Mouse (Mus musculus) cortical plate, adult 2 months (tissue): Measurements from ENCODE around the gene Zfp473. TPM values are rescaled to one million over a fixed set of nuclear protein-coding genes. Genes with fewer than 3 reads are reported as not detected.
A peak's percentile ranks its signal among the peaks of the same experiment; 100 is the strongest.

Experiments used
- H3K27ac ChIP-seq: fragments of 200-500 bp; 2 replicates; pipeline ENCODE4 v1.5.1; 2012; ENCODE audit warnings: low read length, control low read depth, inconsistent platforms; ENCODE audit not compliant: insufficient read depth
- H3K4me1 ChIP-seq: fragments of 200-500 bp; 2 replicates; pipeline ENCODE4 v1.6.1; 2011; ENCODE audit warnings: low read length; ENCODE audit not compliant: control insufficient read depth, insufficient read depth
- H3K4me3 ChIP-seq: fragments of 200-500 bp; 2 replicates; pipeline ENCODE4 v1.5.1; 2011; ENCODE audit warnings: mild to moderate bottlenecking, low read length, control low read depth; ENCODE audit not compliant: insufficient read depth
- CTCF ChIP-seq: fragments of 200-500 bp; IDR thresholded peaks from 2 replicates; pipeline ENCODE4 v1.5.1; 2011; ENCODE audit warnings: mild to moderate bottlenecking, control low read depth, low read length; ENCODE audit not compliant: insufficient read depth; ENCODE audit errors: extremely low read depth
- POLR2A ChIP-seq: fragments of 200-500 bp; IDR thresholded peaks from 2 replicates; pipeline ENCODE4 v1.6.1; 2011; ENCODE audit warnings: mild to moderate bottlenecking, low read length, control low read depth; ENCODE audit not compliant: insufficient read depth; ENCODE audit errors: extremely low read depth
- polyA plus RNA-seq: library from polyadenylated mRNA; depleted of rRNA; stranded (reverse); fragments of >200 nt; gene quantifications from 2 replicates; pipeline ENCODE4 v1.2.3, GENCODE M21; 2012

Zfp473 gene
- polyA plus RNA-seq, 1 experiment = 0.40 TPM

DNA sequence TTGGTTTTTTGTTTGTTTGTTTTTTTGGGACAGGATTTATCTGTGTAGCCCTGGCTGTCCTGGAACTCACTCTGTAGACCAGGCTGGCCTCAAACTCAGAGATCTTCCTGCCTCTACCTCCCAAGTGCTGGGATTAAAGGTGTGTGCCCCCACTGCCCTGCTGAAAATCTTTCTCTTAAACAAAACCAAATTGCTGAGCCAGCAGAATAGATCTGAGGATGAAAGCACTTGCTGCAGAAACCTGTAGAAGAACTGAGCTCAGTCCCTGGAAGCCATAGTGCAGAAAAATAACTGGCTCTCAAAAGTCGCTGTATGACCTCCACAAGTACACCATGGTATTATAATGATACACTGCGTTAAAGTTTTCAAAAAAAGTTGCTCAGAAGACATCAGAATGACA, 6.3 kb upstream of the Zfp473 start:
- no peaks in the 10 kb centered on the region for H3K4me1 ChIP-seq
- TF ChIP-seq CTCF (no peak), POLR2A (no peak)
- H3K27ac ChIP-seq = no peak overlapping the region
- no peak overlapping the region for H3K4me3 ChIP-seq

DNA sequence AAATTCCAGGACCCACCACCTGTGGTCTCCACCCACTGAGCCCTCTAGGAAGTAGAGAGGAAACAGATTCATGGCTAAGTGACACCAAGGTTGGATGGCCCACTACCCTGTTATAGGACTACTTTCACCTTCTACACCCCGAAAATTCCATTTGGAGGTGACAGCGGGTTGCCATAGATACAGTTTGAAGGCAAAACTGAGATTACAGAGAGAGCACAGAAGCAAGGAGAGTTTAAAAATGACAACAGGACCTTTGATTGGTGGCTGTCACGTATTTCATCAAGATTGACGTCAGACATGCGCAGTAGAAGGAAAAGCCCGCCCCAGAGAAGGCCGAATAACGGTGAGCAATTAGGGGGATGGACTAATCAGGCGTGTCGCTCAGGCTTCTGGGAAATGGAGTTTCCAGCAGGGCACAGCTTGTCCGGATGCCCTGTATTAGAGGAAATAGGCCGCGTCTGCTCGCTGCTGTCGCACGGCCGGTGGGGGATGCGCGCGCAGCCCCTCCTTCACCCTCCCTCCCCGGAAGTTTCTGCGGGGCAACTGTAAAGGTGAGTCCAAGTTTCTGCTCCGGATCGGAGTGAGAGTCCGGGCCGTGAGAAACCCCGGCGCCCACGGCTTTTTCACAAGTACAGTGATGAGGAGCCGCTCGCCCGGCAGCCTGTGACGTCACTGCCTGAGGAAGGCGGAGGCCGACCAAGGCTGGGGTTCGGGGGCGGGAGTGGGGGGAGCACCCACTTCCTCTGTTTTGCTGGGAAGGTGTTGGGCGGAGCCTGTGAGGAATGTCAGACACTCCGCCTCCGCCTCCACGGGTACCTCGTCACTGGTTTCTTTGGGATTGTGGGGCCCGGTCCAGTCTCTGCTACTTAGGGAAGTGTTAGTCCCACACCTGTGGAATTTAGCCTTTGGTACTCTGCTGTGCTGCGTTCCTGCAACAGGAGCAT, 2.5 kb downstream of the Zfp473 start, which contains the start of gene Vrk3:
Gene Vrk3, plus strand, starts transcription at position 313 of the 944 bp plus-strand sequence.
- H3K27ac ChIP-seq = peak within 1 kb of the TSS; percentile 76
- TF ChIP-seq POLR2A (peak; percentile 49; the same call in 1 of the 2 replicates), CTCF (no peak)
- no peaks in the 10 kb centered on the region; the same call in 1 of the 2 replicates for H3K4me1 ChIP-seq
- peak within 1 kb of the TSS; percentile 64 for H3K4me3 ChIP-seq

DNA sequence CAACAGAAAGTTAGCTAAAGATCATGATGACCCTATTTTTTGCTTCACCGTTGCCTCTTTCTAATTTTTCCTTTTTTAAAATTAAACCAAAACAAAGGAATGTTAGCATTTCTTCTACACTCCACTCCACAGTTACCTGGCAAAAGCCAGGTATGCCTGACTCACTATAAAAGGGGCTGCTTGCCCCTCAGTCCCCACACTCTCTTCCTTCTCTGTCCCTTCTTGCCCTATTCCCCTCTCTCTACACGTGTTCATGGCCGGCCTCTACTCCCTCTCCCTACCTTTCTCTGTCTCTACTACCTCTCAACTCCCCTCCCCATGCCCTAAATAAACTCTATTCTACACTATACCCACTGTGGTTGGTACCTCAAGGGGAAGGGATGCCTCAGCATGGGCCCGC, 3.7 kb downstream of the Zfp473 start:
- H3K27ac ChIP-seq = no peak overlapping the region
- no peak overlapping the region for H3K4me3 ChIP-seq
- TF ChIP-seq POLR2A (no peak), CTCF (no peak)
- no peaks in the 10 kb centered on the region; the same call in 1 of the 2 replicates for H3K4me1 ChIP-seq

DNA sequence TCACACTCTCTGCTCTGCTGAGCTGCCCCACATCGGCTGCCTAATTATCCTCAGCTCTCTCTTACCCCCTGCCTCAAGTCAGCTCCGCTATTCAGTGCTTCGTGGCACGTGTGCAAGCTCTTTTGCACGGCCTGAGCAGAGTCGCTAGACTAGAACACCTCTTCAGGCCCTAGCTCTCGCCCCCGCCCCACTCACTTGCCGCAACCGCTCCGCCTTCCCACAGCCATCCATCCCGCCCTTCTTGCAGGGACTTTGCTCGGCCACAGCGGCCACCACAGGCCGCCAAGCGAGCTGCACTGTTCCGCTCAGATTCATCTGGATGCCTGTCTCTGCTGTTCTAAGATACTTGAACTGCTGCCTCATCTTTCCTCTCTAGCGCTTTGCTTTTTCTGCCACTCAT, 5.8 kb downstream of the Zfp473 start:
- H3K4me1 ChIP-seq = peaks cover 2% of the 10 kb centered on the region
- no peak overlapping the region for H3K27ac ChIP-seq
- peak overlapping the region; percentile 43 for H3K4me3 ChIP-seq
- TF ChIP-seq CTCF (peak; percentile 63), POLR2A (no peak)

DNA sequence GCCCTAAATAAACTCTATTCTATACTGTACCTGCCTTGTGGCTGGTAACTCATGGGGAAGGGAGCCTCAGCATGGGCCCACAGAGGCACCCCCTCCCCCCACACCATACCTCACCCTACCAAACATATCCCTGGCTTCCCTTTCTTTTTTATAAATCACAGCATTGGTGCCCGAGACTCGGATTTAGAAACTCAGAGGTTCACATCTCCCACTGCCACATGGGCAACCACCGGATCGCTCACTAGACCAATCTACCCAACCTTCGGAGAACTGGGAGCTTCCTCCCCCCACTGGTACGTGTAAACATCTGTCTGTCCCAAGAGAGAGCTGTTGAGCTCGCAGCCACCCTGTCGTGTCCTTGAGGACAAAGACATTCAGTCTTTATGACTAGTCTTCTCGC, 6.6 kb downstream of the Zfp473 start:
- Histone ChIP-seq H3K4me3 (peak overlapping the region; percentile 43; the same call in 1 of the 2 replicates), H3K4me1 (peaks cover 2% of the 10 kb centered on the region), H3K27ac (no peak overlapping the region)
- TF ChIP-seq POLR2A (no peak), CTCF (no peak)

DNA sequence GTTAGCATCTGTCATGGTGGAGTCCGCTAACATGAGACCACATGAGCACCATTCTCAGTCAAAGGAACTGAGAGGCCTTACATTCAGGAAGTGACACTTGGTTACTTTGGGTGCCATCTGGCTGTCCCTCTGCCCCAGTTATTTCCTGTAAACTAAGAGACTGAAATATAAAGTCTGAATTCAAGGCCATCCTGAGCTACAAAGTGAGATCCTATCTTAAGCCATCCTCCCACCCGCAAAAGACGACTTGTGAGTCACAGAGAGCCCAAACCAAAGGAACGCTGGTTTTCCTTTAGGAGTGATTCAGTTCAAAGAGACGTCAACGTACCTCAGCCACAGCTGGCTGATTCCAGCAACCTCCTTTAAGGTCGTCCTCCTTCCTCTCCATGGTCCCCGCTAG, 9.5 kb downstream of the Zfp473 start:
- H3K4me3 ChIP-seq = no peak overlapping the region
- peaks cover 2% of the 10 kb centered on the region for H3K4me1 ChIP-seq
- H3K27ac ChIP-seq = no peak overlapping the region
- TF ChIP-seq POLR2A (no peak), CTCF (no peak)

DNA sequence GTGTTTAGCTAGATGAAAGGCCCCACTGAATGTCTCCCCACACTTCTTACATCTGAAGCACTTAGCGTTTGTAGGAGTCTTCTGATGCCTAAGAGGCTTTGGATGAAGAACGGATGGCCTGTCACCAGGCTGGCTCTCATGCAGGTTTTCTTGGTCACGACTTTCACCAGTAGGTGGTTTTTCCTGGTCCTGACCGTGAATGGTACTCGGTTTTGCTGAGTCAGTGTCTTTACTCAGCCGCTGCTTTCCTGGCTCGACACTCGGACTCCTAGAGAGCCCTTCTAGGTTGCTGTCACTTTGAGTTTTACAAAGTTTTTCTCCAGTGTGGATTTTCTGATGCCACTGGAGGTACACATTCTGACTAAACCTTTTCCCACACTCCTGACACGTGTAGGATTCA, 17.1 kb downstream of the Zfp473 start:
- H3K27ac ChIP-seq = no peak overlapping the region
- no peaks in the 10 kb centered on the region for H3K4me1 ChIP-seq
- TF ChIP-seq POLR2A (no peak), CTCF (no peak)
- H3K4me3 ChIP-seq = no peak overlapping the region

DNA sequence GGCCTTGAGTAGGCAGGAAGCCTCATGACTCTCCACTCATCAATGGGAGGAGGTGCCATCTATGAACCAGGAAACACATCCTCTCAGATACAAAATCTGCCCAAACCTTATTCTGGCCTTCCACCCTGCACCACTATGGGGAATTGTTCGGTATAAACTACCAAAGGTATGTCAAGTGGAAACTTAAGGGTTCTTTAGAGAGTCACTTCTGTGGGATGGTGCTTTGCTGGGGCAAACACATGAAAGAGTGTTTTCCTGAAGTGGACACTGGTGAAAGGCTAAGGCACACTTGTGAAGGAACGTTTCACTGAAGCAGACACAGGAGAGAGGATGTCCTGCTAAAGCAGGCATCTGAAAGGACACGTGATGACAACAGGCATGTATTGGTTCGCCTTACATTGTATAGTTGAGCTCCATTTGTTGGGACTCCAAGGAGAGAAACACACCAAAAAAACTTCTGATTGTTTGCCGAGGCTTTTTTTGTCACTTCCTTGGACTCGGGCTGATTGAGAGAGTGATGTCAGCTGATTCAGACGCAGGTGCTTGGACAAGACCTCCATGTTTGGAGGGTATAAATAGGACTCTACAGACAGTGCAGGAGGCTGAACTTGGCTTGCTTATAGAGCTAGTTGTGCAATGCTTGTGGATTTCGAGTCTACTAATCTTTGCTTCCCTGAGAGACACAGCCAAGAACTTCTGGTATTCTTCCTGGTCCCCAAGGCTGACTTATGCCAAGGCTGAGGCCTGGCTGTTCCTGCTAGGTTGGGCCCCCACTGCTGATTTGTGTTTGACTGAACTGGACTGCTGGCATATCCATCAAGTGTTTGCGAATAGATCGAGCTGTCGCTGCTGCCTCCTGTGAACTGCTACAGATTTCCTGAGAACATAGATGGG, 22.5 kb downstream of the Zfp473 start:
- Histone ChIP-seq H3K4me1 (no peaks in the 10 kb centered on the region; the same call in 1 of the 2 replicates), H3K27ac (no peak overlapping the region), H3K4me3 (no peak overlapping the region)
- no peak for TF ChIP-seq POLR2A
- TF ChIP-seq CTCF = no peak

DNA sequence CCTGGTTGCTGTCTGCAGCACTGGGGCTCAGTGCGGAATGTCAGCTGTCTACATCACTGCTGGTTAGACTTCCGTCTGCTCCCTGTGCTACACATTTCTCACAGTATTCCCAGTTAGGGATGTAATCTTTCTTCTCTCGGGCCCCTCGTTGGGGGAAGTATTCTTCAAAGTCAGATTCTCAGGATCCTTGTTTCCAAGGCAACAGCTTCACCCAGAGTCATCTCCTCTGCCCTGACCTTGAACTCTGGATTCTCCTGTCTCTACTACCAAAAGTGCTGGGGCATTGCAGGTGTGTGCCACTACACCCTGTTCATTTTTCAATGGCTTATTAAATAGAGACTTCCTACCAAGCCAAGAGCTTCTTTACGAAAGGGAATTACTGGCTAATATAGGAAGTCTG, 23.7 kb downstream of the Zfp473 start:
- Histone ChIP-seq H3K4me1 (no peaks in the 10 kb centered on the region; the same call in 1 of the 2 replicates), H3K27ac (no peak overlapping the region), H3K4me3 (no peak overlapping the region)
- TF ChIP-seq CTCF (no peak), POLR2A (no peak)
